Mouse (Mus musculus) heart, postnatal 0 days (tissue): ENCODE results near the gene Zdhhc5.

Experiments
- CTCF ChIP-seq: IDR thresholded peaks from 2 replicates; pipeline ENCODE4 v1.5.1; 2016; ENCODE audit warnings: antibody characterized with exemption, control low read depth, low read depth
- EP300 ChIP-seq: IDR thresholded peaks from 2 replicates; pipeline ENCODE4 v1.6.1; 2016; ENCODE audit warnings: antibody characterized with exemption, low read depth

DNA sequence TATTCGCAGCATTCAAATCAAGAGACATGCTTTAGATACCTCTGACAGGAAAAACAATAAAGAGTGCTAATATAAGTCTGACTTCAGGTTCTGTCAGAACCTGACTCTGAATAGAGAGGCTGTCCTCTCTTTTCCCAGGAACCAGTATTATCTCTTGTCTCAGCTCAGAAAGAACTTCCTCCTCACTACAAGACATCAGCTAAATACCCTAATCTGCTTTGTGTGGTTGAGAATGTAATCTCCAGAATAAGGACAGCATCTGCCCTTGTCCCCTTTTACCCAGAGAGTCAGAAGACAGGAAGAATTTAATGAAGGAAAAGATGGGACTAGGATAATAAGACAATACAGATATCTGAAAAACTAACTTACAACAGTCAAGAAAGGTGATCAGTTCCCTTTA lies 11.5 kb downstream of the Zdhhc5 start:
- no peak for TF ChIP-seq CTCF
- no peak for TF ChIP-seq EP300
